Mouse (Mus musculus) erythroblast, embryonic 14.5 days (primary cell): ENCODE measurements around the gene Tnrc6c. TPM values are rescaled to one million over a fixed set of nuclear protein-coding genes. Genes with fewer than 3 reads are reported as not detected.
A peak's percentile ranks its signal among the peaks of the same experiment; 100 is the strongest.

ENCODE experiments used
- H3K27me3 ChIP-seq: 2 replicates; pipeline ENCODE4 v1.6.1; 2012; ENCODE audit warnings: inconsistent platforms; ENCODE audit not compliant: control insufficient read depth
- H3K36me3 ChIP-seq: 2 replicates; pipeline ENCODE4 v1.6.1; 2012; ENCODE audit warnings: mild to moderate bottlenecking, inconsistent platforms; ENCODE audit not compliant: control insufficient read depth
- H3K4me1 ChIP-seq: 2 replicates; pipeline ENCODE4 v1.6.1; 2012; ENCODE audit warnings: inconsistent platforms; ENCODE audit not compliant: control insufficient read depth
- H3K4me3 ChIP-seq: replicated peaks from 2 replicates; pipeline ENCODE3; 2012; ENCODE audit warnings: moderate library complexity, mild to moderate bottlenecking, inconsistent platforms
- H3K9me3 ChIP-seq: 2 replicates; pipeline ENCODE4 v1.6.1; 2012; ENCODE audit warnings: low read length, inconsistent platforms, mixed read lengths; ENCODE audit not compliant: control insufficient read depth
- GATA1 ChIP-seq: IDR thresholded peaks from 2 replicates; pipeline ENCODE4 v1.6.1; 2012; ENCODE audit warnings: low read length, inconsistent platforms, mixed read lengths
- TAL1 ChIP-seq: IDR thresholded peaks from 3 replicates; pipeline ENCODE4 v1.6.1; 2012; ENCODE audit warnings: low read length, inconsistent platforms, mixed read lengths
- polyA plus RNA-seq: library from polyadenylated mRNA; stranded (reverse); fragments of >175 nt; gene quantifications from 2 replicates; pipeline ENCODE4 v1.2.3, GENCODE M21; 2012

Gene Tnrc6c
- polyA plus RNA-seq, 1 experiment: 0.76 TPM

GRCm38 (mm10) chr11:117650721-117651644 is 3.1 kb upstream of the Tnrc6c start:
- Histone ChIP-seq H3K4me1 (peaks cover 26% of the 10 kb centered on the region), H3K27me3 (peaks cover 73% of the 10 kb centered on the region), H3K9me3 (no peaks in the 10 kb centered on the region), H3K4me3 (no peak overlapping the region), H3K36me3 (no peaks in the 10 kb centered on the region)
- TF ChIP-seq GATA1 (no peak), TAL1 (no peak)

GRCm38 (mm10) chr11:117652907-117653306 is 1.2 kb upstream of the Tnrc6c start:
- Histone ChIP-seq H3K4me1 (peaks cover 34% of the 10 kb centered on the region), H3K9me3 (no peaks in the 10 kb centered on the region), H3K36me3 (no peaks in the 10 kb centered on the region), H3K4me3 (no peak overlapping the region), H3K27me3 (peaks cover 68% of the 10 kb centered on the region)
- TF ChIP-seq GATA1 (no peak), TAL1 (no peak)

- H3K36me3 ChIP-seq: no peaks in the 10 kb centered on the region
- H3K4me3 ChIP-seq: peak overlapping the region; percentile 80
- TF ChIP-seq TAL1 (no peak), GATA1 (no peak)
- peaks cover 39% of the 10 kb centered on the region for H3K4me1 ChIP-seq
- no peaks in the 10 kb centered on the region for H3K9me3 ChIP-seq
- peaks cover 59% of the 10 kb centered on the region for H3K27me3 ChIP-seq
These were observed 363 bp downstream of the Tnrc6c start for GRCm38 (mm10) chr11:117654380-117654924.

GRCm38 (mm10) chr11:117654934-117655291 is 824 bp downstream of the Tnrc6c start:
- no peaks in the 10 kb centered on the region for H3K9me3 ChIP-seq
- TF ChIP-seq GATA1 (no peak), TAL1 (no peak)
- H3K36me3 ChIP-seq: no peaks in the 10 kb centered on the region
- peak overlapping the region; percentile 80 for H3K4me3 ChIP-seq
- peaks cover 55% of the 10 kb centered on the region for H3K27me3 ChIP-seq
- H3K4me1 ChIP-seq: peaks cover 39% of the 10 kb centered on the region

GRCm38 (mm10) chr11:117655292-117656076 is 1.4 kb downstream of the Tnrc6c start:
- Histone ChIP-seq H3K4me3 (peak overlapping the region; percentile 80), H3K27me3 (peaks cover 49% of the 10 kb centered on the region), H3K9me3 (no peaks in the 10 kb centered on the region), H3K36me3 (no peaks in the 10 kb centered on the region), H3K4me1 (peaks cover 39% of the 10 kb centered on the region)
- TF ChIP-seq GATA1 (no peak), TAL1 (no peak)

GRCm38 (mm10) chr11:117656077-117656401 is 1.9 kb downstream of the Tnrc6c start:
- Histone ChIP-seq H3K36me3 (no peaks in the 10 kb centered on the region), H3K4me3 (peak overlapping the region; percentile 80), H3K4me1 (peaks cover 41% of the 10 kb centered on the region), H3K27me3 (peaks cover 43% of the 10 kb centered on the region), H3K9me3 (no peaks in the 10 kb centered on the region)
- TF ChIP-seq GATA1 (no peak), TAL1 (no peak)

GRCm38 (mm10) chr11:117658974-117659373 is 4.9 kb downstream of the Tnrc6c start:
- TF ChIP-seq TAL1: no peak
- no peak for TF ChIP-seq GATA1
- Histone ChIP-seq H3K4me3 (no peak overlapping the region), H3K27me3 (peaks cover 14% of the 10 kb centered on the region), H3K4me1 (peaks cover 41% of the 10 kb centered on the region), H3K9me3 (no peaks in the 10 kb centered on the region), H3K36me3 (no peaks in the 10 kb centered on the region)

GRCm38 (mm10) chr11:117663036-117663809 is 9.1 kb downstream of the Tnrc6c start:
- H3K36me3 ChIP-seq: no peaks in the 10 kb centered on the region; the same call in 1 of the 2 replicates
- H3K9me3 ChIP-seq: no peaks in the 10 kb centered on the region
- TF ChIP-seq GATA1: no peak
- no peak for TF ChIP-seq TAL1
- peaks cover 14% of the 10 kb centered on the region for H3K4me1 ChIP-seq
- H3K27me3 ChIP-seq: no peaks in the 10 kb centered on the region
- no peak overlapping the region for H3K4me3 ChIP-seq

- H3K4me1 ChIP-seq: peaks cover 13% of the 10 kb centered on the region
- no peaks in the 10 kb centered on the region for H3K9me3 ChIP-seq
- H3K27me3 ChIP-seq: no peaks in the 10 kb centered on the region
- no peak for TF ChIP-seq TAL1
- no peak for TF ChIP-seq GATA1
- H3K36me3 ChIP-seq: no peaks in the 10 kb centered on the region; the same call in 1 of the 2 replicates
- no peak overlapping the region for H3K4me3 ChIP-seq
These were observed 9.7 kb downstream of the Tnrc6c start for GRCm38 (mm10) chr11:117663810-117664139.
